Mouse (Mus musculus): ENCODE measurements around the gene Gtf3c6.

Gtf3c6 gene

DNA sequence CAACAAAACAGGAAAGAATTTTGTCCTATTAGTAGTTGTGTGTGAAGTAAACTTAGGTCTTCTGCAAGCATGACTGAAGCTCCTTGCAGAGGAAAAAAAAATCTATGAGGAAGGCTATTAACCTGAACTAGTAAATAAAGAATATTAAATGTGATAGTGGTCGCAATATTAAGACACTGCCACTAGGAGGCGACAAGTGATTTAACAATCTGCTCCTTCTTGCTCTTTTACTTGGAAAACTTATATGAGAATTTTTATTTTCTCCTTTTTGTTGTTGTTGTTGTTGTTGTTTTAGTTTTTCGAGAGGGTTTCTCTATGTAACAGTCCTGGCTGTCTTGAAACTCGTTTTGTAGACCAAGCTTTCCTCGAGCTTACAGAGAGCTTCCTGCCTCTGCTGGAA lies 1.1 kb upstream of the Gtf3c6 start:
- DNase-seq (ENCODE audit: low spot score): no peak

DNA sequence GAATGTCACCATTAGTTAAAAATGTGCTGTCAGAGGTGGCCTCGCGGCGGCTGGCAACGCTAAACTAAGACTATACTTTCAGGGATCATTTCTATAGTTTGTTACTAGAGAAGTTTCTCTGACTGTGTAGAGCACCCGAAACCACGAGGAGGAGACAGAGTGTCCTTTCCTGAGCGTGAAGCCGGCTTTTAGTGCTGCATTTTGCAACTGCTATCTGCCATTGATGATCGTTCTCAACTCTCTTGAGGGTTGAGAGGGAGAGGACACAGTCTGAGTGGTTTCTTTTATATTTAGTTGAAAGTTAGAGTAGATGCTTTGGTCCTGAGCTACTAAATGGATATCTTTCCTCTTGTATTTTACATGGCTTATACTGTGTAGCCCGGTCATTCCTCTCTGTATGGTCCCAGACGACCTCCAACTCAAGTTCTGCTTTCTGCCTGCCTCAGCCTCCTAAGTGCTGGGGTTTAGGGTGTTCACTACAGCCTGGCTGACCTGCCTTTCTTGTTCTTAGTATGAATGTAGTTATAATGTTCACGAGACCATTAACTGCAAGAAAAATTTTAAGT lies 576 bp upstream of the Gtf3c6 start:
- peak; percentile 66 for DNase-seq (ENCODE audit: low spot score)

DNA sequence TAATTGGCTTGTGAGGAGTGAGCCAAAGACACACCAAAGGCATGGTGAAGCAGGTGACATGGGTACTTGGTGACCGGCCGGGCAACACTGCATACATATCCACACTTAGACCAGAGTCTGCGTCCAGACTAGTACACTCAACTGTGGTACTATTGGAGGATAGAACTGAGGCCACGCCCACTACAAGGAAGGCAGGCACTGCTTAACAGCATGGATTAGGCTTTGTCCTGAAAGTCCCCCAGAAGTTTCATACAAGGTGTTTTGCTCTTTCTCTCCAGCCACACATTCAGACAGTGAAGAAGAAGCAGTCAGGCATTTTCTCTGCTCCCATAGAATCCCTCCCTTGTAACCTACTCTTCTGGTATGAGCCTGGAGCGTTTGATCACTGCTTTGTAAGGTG lies 1.2 kb downstream of the Gtf3c6 start:
- peak; percentile 44 for DNase-seq (ENCODE audit: low spot score)

DNA sequence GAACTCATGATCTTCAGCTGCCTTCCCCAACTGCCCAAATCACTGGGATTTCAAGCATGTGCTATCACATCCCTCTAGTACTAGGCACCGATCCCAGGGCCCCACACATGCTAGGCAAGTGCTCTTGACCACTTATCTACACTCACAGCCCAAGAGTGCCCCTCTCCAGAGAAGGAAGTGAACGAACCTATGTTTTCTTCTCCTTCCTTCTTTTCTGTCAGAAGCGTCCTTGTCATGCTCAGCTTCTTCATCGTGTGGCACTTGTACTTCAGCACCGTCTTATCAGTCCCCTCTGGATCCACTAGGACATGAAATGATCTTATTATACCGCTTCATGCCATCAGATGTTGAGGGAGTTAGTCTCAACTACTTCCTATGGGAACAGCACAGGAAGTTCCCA lies 6.9 kb downstream of the Gtf3c6 start:
- DNase-seq (ENCODE audit: low spot score): no peak

DNA sequence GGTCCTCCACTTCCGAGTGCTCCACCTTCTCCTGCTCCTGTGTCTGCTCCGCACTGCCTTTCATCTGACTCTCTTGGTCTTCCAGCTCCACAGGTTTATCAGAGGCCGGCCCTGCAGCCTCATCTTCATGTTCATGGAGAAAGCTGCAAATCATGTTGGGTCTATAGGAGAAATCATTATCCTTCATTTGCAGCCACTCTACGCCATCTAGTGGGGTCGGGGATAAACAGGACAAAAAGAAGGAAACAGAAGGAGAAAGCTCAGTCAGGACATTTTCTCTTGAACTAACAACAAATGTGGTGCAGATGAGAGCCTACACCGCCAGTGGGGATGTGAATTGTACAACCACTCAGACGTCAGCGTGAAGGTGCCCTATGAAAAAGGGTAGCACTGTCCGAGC lies 8.3 kb downstream of the Gtf3c6 start:
- no peak for DNase-seq (ENCODE audit: low spot score)

DNA sequence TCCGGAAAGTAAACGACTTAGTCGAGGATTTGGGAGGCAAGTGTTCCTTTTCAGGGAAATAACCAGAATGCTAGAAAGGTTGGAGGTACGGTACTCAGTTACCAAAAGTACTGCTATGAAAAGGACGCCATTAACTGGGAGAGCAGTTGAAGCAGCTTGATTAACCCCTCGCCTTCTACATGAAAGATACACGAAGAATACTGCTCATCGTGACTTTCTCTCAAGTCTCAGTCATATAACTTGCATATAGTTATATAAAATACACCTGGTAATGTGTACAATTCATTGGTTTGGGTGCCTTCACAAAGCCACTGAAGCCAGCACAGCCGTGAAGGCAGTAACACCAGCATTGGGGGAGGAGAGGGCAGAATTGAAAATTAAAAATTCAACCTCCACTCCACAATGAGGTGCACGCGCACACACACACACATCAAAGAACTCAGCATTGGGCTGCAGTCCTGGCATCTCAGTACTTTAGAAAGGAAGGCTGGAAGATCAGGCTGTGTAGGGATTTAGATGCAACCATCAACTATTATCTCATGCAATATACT lies 10.7 kb downstream of the Gtf3c6 start:
- DNase-seq (ENCODE audit: low spot score): no peak

DNA sequence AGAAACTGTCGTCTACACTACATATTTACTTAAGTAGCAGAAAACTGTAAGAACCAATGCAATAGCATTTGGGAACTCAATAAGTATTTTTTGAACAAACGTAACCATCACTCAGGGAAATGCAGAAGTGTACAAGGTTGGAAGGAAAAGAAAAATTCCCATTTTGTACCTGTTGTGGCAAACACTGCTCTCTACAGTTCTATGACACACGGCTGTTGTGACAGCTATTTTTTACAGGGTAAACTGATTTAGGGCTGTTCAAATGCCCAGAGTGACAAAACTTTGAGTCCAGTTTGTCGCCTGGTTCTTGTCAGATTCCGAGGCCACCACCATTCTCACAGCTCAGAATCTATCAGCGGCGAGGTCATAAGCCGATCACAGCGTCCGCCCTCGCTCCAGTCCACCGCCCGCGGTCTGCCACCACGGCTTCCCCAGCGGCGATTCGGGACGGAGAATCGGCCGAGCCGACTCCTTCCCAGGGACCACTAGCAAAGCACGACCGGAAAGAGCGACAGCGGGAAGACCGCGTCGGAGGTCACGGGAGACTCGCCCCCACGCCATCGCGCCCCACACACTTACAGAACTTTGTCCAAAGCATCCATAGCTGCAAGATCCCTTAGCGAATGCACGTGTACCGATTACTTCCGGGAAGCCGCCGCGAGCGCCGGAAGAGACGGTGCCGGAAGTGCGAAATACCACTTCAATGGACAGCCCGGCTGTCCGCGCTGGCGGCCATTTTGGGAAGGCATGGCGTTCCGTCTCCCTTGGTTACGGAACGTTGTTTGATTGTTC lies 11.3 kb downstream of the Gtf3c6 start, which contains the start of gene Rpf2:
Rpf2 (minus strand) TSS at position 663 of the 792 bp plus-strand sequence.
- peak; percentile 71 for DNase-seq (ENCODE audit: low spot score)

DNA sequence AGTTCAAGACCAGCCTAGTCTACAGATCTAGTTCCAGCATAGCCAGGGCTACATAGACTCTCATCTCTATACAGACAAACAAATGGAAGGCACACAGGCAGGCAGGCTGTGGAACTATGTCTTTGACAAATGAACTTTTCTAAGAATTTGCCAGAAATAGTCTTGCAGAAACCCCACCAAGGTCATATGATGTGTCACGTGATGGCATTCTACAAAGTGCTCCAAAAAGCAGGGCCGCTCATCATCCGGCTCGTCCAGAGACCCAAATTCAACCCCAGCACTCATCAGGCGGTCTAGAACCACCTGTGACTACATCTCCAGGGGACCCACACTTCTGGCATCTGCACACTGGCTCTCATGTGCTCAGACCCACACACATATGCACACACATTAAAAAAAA lies 20.1 kb downstream of the Gtf3c6 start:
- no peak for DNase-seq (ENCODE audit: low spot score)

DNA sequence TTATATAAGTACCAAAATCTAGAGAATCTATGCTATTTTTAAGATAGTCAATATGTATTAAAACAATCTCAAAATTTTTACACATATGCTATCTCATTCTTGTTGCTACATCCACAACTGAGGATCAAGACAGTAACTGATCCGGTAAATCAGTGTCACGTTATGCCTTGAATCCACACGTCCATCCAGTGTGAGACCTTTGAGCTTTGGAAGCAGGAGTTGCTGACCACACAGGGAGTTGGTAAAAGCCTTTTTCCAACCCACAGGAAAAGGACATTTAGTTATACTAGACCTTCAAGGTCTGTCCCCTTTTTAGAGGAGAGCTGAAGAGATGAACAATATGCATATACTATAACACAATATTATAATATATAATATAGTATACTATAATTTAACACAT lies 24.7 kb downstream of the Gtf3c6 start:
- DNase-seq (ENCODE audit: low spot score): no peak

DNA sequence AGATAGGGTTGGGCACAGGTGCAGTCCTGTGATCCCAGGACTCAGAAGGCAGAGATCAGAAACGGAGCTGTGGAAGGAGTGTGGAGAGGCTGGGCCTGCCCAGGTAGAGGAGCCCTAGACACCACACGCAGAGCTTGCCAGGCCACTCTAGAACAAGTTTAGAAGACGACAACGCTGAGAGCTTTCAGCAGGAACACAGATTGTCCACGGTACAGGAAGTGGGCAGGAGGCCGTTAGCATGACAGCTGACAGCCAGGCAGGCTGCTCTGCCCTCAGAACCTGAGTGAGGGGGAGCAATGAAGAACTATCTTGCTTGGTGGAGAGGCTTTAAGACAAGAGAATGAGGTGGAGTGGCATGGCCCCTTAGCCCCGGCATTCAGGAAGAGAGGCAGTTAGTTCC lies 25.5 kb downstream of the Gtf3c6 start:
- DNase-seq (ENCODE audit: low spot score): no peak

DNA sequence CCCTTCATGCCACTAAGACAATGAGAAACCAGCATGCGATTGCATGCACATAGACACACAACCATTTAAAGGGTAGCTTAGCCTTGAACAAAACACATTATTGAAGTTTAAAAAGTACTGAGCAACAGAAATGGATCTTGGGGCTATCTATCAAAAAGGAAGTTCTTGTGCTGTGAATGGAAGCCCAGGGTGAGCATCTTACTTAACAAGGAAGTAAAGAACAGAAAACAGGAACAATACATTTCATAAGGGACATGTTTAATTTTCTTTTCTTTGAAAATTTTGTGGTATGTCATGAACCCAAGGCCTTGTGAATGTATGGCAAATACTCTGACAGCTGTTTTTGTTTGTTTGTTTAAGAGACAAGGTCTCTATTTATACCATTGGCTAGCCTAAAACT lies 28.2 kb downstream of the Gtf3c6 start:
- no peak for DNase-seq (ENCODE audit: low spot score)

DNA sequence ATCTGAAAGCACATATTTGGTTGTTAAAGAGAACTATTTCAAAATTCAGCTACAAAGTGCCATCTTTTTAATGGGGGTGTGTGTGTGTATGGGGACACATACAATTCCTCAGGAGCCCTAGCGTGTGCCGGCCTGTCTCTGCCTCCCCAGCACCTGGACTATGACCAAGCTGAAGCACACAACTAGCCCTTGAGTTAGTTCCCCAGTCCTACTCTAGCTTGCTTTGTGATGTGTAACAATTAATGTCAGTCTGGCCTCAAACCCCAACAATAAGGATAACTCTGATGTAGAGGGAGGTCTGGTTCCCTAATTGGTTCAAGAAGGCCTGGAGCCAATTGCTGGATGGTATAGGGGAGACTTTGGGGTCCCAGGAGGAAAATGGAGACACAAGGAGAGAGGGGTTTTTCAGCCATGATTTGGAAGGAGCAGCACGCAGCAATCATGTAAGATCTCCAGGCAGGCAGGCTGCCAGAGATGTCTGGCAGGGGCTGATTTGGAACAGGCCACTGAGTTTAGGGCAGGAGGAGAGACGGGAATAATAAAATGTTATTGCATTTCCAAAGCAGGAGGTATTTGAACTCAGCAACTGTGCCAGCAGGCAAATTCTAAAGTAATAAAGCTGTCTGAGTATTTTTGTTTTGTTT lies 30.1 kb downstream of the Gtf3c6 start:
- DNase-seq (ENCODE audit: low spot score): no peak

DNA sequence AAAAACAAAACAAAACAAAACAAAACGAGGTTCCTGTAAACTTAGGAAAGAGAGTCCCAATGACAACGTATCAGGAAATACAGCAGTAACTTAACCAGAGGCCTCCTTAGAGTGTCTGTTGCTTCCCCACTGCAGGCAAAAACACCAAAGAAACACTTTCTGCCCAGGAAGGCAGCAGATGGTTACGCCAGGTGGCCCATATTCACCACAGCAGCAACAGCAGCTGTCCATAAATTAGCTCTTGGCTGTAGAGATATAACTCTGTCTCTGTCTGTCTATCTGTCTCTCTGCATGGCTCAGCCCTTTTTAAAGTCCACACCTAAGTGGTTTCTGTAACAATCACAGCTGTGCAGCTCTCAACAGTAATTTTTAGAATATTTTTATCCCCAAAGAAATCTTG lies 39.0 kb downstream of the Gtf3c6 start:
- DNase-seq (ENCODE audit: low spot score): no peak

DNA sequence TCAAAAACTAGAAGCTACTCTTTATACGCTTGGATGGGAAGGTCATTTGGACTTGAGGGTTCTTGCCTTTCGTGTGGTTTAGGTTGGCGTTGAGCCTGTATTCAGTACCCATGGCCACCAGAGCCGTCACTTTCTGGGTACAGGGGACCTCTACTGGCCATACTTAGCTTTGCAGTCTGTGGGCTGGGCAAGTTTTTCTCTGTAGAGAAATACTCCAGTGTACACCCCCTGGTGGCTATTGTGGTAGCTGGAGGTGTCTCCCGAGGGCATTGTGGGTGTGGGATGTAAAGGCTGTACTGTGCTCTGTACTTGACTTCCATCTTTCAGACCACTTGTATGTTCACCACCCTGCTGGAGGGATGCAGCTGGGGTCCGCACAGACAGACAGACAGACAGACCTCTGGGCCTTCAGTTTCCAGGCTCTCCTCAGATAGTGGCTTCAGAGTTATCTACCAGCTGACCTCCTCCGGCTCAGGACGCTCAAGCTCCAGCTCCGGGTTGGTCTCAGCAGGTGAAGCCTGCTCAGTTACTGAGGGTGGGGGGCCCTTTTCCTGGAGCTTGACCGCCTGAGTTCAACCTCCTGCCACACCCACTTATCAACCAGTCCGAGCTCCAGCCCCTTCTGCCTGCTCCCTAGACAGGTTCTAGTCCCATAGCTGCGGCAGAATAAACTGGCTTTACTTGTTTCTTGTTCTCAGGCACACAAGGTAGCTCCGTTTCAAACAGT lies 45.3 kb downstream of the Gtf3c6 start:
- DNase-seq (ENCODE audit: low spot score): peak; percentile 84

All from spleen, adult 12 weeks (tissue).